Comparison of ENCODE assay signal across 8 mouse cellular contexts in the genomic region with DNA sequence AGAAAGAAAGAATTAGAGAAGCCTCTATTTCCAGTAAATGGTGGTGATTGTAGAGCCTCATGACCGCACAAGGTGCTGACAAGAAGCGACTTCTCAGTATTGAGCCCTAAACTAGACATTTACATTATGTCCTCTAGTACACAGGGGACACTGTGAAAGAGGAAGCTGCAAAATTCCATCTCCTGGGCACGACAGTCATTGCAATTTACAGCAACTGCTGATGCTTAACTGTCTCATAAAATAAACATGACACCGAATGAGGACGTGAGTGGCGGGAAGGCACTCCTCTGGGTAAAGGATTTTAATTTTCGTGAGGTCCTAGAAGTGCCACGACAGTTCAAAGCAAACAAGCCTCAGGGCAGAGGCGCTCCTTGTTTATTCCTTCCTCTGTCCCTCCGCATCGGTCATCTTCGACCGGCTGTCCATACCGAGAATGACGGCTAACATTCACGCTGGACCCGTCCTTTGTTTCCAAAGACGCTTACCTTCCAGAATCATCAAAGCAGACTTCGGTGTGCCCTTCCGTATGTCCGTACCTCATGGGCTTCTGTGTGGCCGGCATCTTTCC. TPM values are rescaled to one million over a fixed set of nuclear protein-coding genes. Genes with fewer than 3 reads are reported as not detected.
A peak's percentile ranks its signal among the peaks of the same experiment; 100 is the strongest.
DNase-seq lines count a peak whose midpoint lies in the region; ATAC-seq lines count a peak whose summit lies in the region.

No protein-coding gene starts in this region.

- peak overlapping the region; percentile 88 for H3K27ac ChIP-seq in hindbrain, embryonic 14.5 days

- WGBS in hindbrain, embryonic 14.5 days = 1% methylated on average over 22 of the region's 22 CpGs

- H3K9ac ChIP-seq in hindbrain, embryonic 14.5 days = peak overlapping the region; percentile 70

- no peaks in the 10 kb centered on the region for H3K27me3 ChIP-seq in hindbrain, embryonic 14.5 days (ENCODE audit: control insufficient read depth, insufficient read depth, low read length)

- peak overlapping the region; percentile 68 for H3K4me2 ChIP-seq in hindbrain, embryonic 14.5 days (replicated peaks)

- H3K4me3 ChIP-seq in hindbrain, embryonic 14.5 days (replicated peaks; ENCODE audit: low read length) = peak overlapping the region; percentile 60

- peaks cover 22% of the 10 kb centered on the region for H3K4me1 ChIP-seq in hindbrain, embryonic 14.5 days (replicated peaks; ENCODE audit: control insufficient read depth, insufficient read depth, low read length)

- peaks cover 15% of the 10 kb centered on the region for H3K36me3 ChIP-seq in hindbrain, embryonic 14.5 days (replicated peaks; ENCODE audit: control insufficient read depth, insufficient read depth)

- no peaks in the 10 kb centered on the region for H3K9me3 ChIP-seq in hindbrain, embryonic 14.5 days (ENCODE audit: control insufficient read depth, low read length)

- DNase-seq in adrenal gland, postnatal 10 days = peak; percentile 17
- DNase-seq in adrenal gland, postnatal 4 days (ENCODE audit: low spot score in 2 of 2) = no peak
- DNase-seq in thymus, postnatal 10 days (ENCODE audit: low spot score in 2 of 2) = peak; percentile 11 to 13
- no peak for DNase-seq in thymus, postnatal 14 days
- peak; percentile 45 for DNase-seq in hindbrain, embryonic 14.5 days (ENCODE audit: low spot score)
- no peak for DNase-seq in right cerebral cortex, postnatal 36 days (ENCODE audit: low spot score in 2 of 2)
- no peak for DNase-seq in frontal cortex, postnatal 10 days (ENCODE audit: low spot score in 2 of 2)

- ATAC-seq in hindbrain, embryonic 14.5 days (ENCODE audit: low FRiP score) = peak; percentile 18
- peak; percentile 46 for ATAC-seq in megakaryocyte, adult 5-6 weeks (ENCODE audit: poor library complexity, severe bottlenecking)

RNA-seq across cellular contexts. Expression of a gene that starts 0.5 kb away (rescaled TPM):
- 10 to 100 TPM in 1 of 2 experiments, 1 to 10 TPM in 1; 6.9 to 10.0 TPM for total RNA-seq in adrenal gland, postnatal 10 days (2021)
- total RNA-seq in adrenal gland, postnatal 4 days (2021) = 10 to 100 TPM; 14.9 to 15.7 TPM
- polyA plus RNA-seq in hindbrain, embryonic 14.5 days (2014; fragmentation: Nextera tagmentation; extraction: Ambion mirVana) = 15.0 and 15.6 TPM in 2 replicates
- 28.1 and 30.4 TPM in 2 replicates for total RNA-seq in megakaryocyte, adult 5-6 weeks (2015)
- total RNA-seq in megakaryocyte, adult 5-6 weeks (2017) = 66.9 and 71.0 TPM in 2 replicates

RNA-seq across cellular contexts. Expression of a gene that starts 0.6 kb away (rescaled TPM):
- total RNA-seq in adrenal gland, postnatal 10 days (2021) = 10 to 100 TPM; 18.8 to 19.7 TPM
- 10 to 100 TPM; 19.2 to 23.9 TPM for total RNA-seq in adrenal gland, postnatal 4 days (2021)
- polyA plus RNA-seq in hindbrain, embryonic 14.5 days (2014; fragmentation: Nextera tagmentation; extraction: Ambion mirVana) = 3.6 TPM in 2 replicates
- 20.3 and 23.5 TPM in 2 replicates for total RNA-seq in megakaryocyte, adult 5-6 weeks (2015)
- total RNA-seq in megakaryocyte, adult 5-6 weeks (2017) = 15.7 and 18.1 TPM in 2 replicates

RNA-seq across cellular contexts. Expression of a gene that starts 21.9 kb away (rescaled TPM):
- 10 to 100 TPM; 69.9 to 75.9 TPM for total RNA-seq in adrenal gland, postnatal 10 days (2021)
- 100 to 1,000 TPM; 106 to 110 TPM for total RNA-seq in adrenal gland, postnatal 4 days (2021)
- 52.0 and 54.8 TPM in 2 replicates for polyA plus RNA-seq in hindbrain, embryonic 14.5 days (2014; fragmentation: Nextera tagmentation; extraction: Ambion mirVana)
- 65.7 and 68.3 TPM in 2 replicates for total RNA-seq in megakaryocyte, adult 5-6 weeks (2015)
- 42.3 and 49.4 TPM in 2 replicates for total RNA-seq in megakaryocyte, adult 5-6 weeks (2017)

Comparison
In these comparisons a context has a peak if more than half of its experiments do, and no peak if none do; other contexts are left out.
1. DNase-seq: peak in adrenal gland, postnatal 10 days (single experiment), thymus, postnatal 10 days (2 of 2) and hindbrain, embryonic 14.5 days (single experiment); none in adrenal gland, postnatal 4 days (0 of 2), thymus, postnatal 14 days (single experiment), right cerebral cortex, postnatal 36 days (0 of 2) and frontal cortex, postnatal 10 days (0 of 2).